Mouse (Mus musculus): ENCODE data around the gene Ube2n.

GRCm38 (mm10) chr10:95569441-95569840 lies 54.5 kb downstream of the Ube2n start:
- TF ChIP-seq POLR2A (IDR thresholded peaks at IDR 0.05; ENCODE audit: low read depth, low read length) (no peak), CTCF (IDR thresholded peaks at IDR 0.05; ENCODE audit: borderline replicate concordance, insufficient read depth, low read length) (no peak)

Measured in embryonic fibroblast, embryonic 13.5 days (primary cell).